Mouse (Mus musculus) embryonic facial prominence, embryonic 12.5 days (tissue): ENCODE measurements around the gene Tmem266. TPM values are rescaled to one million over a fixed set of nuclear protein-coding genes. Genes with fewer than 3 reads are reported as not detected.

ENCODE experiments used
- ATAC-seq: fragments of 200-750 bp; cut with Nextera tagmentation; 2 replicates; pipeline ENCODE4 v1.8.0; 2017; ENCODE audit not compliant: insufficient number of reproducible peaks, insufficient read depth, low FRiP score, low TSS enrichment
- H3K27ac ChIP-seq: fragments of 300-500 bp; sonication (generic); 2 replicates; pipeline ENCODE4 v1.5.1; 2016; ENCODE audit warnings: mild to moderate bottlenecking
- H3K27me3 ChIP-seq: fragments of 300-500 bp; sonication (generic); 2 replicates; pipeline ENCODE4 v1.6.1; 2016; ENCODE audit warnings: mild to moderate bottlenecking, moderate library complexity
- H3K36me3 ChIP-seq: fragments of 300-500 bp; sonication (generic); 2 replicates; pipeline ENCODE4 v1.6.1; 2016; ENCODE audit warnings: mild to moderate bottlenecking
- H3K4me1 ChIP-seq: fragments of 300-500 bp; sonication (generic); 2 replicates; pipeline ENCODE4 v1.6.1; 2016
- H3K4me2 ChIP-seq: fragments of 300-500 bp; sonication (generic); replicated peaks from 2 replicates; pipeline ENCODE4 v1.6.1; 2016; ENCODE audit warnings: mild to moderate bottlenecking, moderate library complexity
- H3K4me3 ChIP-seq: fragments of 300-500 bp; sonication (generic); 2 replicates; pipeline ENCODE4 v1.5.1; 2016; ENCODE audit warnings: mild to moderate bottlenecking
- H3K9ac ChIP-seq: fragments of 300-500 bp; sonication (generic); 2 replicates; pipeline ENCODE4 v1.6.1; 2016; ENCODE audit warnings: mild to moderate bottlenecking, moderate library complexity
- H3K9me3 ChIP-seq: fragments of 300-500 bp; sonication (generic); 2 replicates; pipeline ENCODE4 v1.6.1; 2016; ENCODE audit warnings: mild to moderate bottlenecking, moderate library complexity
- WGBS: fragments of 180-500 bp; shearing (Covaris S2); methylation state at CpG from one replicate; pipeline ENCODE4 v1.1.7; 2016; 5-methylcytosine and 5-hydroxymethylcytosine counted together
- polyA plus RNA-seq: library from polyadenylated mRNA; unstranded; fragments of >200 nt; fragmentation: Nextera tagmentation; extraction: Ambion mirVana; gene quantifications from 2 replicates; pipeline ENCODE4 v1.2.1, GENCODE M21; 2016

The Tmem266 gene
- polyA plus RNA-seq, 1 experiment from 2014 or later: 0.91 TPM

DNA sequence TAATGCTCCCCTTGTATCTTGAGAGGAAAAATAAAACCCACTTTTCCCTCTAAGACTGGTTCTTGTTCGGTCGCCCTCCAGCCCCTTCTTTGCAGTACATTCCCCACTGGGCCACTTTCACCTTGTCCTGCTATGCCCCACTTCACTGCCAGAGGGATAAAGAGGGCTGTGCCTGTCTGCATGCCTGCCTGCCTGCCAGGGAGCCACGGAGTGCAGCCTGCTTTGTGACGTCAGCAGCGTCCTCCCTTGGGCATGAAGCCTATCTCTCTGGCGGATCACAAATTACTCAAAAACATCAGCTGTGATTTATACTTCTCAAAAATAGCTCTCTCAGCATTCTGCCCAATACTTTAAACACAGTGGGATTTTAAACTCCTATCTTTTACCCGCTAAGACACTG is 6.2 kb downstream of the Tmem266 start:
- WGBS: 30% methylated on average over 7 of the region's 7 CpGs
- no peak overlapping the region; the same call in 1 of the 2 replicates for H3K4me2 ChIP-seq
- H3K4me3 ChIP-seq: no peak overlapping the region

DNA sequence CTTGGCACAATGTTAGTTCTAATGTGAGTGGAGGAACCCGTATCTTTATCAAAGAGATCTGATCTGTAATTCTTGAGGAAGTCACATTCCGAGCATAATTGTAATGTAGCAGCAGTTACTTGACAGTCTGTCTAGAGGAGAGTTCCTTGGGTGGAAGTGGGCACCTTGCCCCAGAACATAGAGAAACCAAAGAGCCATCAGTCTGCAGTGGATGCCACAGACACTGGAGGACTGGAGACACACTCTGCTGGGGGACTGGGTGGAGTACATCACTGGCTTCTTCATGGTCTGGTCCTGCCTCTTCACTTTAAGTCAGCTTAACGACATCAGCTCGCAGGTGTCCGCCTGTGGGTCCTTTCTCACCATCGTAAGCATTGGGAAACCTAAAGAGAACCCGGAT is 17.5 kb downstream of the Tmem266 start:
- no peaks in the 10 kb centered on the region for H3K27me3 ChIP-seq
- no peaks in the 10 kb centered on the region for H3K9me3 ChIP-seq
- H3K27ac ChIP-seq: no peak overlapping the region
- 78% methylated on average over 7 of the region's 7 CpGs for WGBS
- no peak overlapping the region for H3K4me2 ChIP-seq
- no peaks in the 10 kb centered on the region for H3K4me1 ChIP-seq
- no peaks in the 10 kb centered on the region for H3K36me3 ChIP-seq
- no peak for ATAC-seq
- H3K9ac ChIP-seq: no peak overlapping the region
- H3K4me3 ChIP-seq: no peak overlapping the region

More for the DNA sequence above, 6.2 kb downstream of the Tmem266 start:
- H3K36me3 ChIP-seq: no peaks in the 10 kb centered on the region
- ATAC-seq: no peak
- H3K9ac ChIP-seq: no peak overlapping the region
- peaks cover 21% of the 10 kb centered on the region for H3K27me3 ChIP-seq
- peaks cover 4% of the 10 kb centered on the region; the same call in 1 of the 2 replicates for H3K9me3 ChIP-seq
- peaks cover 17% of the 10 kb centered on the region for H3K4me1 ChIP-seq
- no peak overlapping the region for H3K27ac ChIP-seq

DNA sequence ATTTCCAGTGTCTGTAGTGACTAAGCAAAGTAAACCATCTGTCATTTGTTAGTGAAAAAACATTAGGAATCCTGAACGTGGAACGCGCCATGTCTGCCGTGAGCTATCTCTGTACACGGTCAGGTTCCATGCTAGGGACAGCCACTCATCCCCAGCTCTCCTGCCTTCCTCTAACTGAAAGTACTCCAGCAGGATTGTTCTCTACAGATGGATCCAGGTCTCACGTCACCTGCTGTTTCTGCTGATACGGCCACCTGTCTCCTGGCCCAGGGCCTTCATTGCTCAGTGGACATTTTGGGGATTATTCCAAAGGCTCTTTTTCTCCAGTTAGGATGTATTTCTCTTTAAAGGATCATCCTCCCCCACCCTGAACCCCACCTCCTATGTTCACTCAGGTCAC is 18.6 kb downstream of the Tmem266 start:
- Histone ChIP-seq H3K9me3 (no peaks in the 10 kb centered on the region), H3K27me3 (no peaks in the 10 kb centered on the region), H3K27ac (no peak overlapping the region), H3K4me1 (no peaks in the 10 kb centered on the region), H3K4me2 (no peak overlapping the region), H3K9ac (no peak overlapping the region), H3K4me3 (no peak overlapping the region), H3K36me3 (no peaks in the 10 kb centered on the region)
- ATAC-seq: no peak
- WGBS: 89% methylated on average over 7 of the region's 7 CpGs

DNA sequence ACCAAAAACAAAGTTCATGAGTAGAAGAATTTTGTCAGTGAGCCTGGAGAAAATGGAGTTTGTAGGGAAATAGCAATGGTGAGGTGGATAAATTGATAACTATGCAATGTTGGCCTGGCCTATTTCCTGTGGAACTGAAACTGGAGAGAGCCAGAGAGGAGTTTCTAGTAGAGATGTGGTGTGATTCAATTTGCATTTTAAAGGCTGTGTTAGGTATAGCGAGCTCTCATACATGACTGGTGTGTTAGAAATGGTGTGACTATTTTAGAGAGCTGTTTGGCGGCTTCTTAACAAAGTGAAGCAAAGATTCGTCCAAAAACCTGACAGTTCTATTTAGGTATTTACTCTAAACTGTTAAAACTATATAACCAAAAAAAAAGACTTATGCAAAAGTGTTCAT is 22.0 kb downstream of the Tmem266 start:
- WGBS: 84% methylated on average over 3 of the region's 3 CpGs
- H3K36me3 ChIP-seq: no peaks in the 10 kb centered on the region

DNA sequence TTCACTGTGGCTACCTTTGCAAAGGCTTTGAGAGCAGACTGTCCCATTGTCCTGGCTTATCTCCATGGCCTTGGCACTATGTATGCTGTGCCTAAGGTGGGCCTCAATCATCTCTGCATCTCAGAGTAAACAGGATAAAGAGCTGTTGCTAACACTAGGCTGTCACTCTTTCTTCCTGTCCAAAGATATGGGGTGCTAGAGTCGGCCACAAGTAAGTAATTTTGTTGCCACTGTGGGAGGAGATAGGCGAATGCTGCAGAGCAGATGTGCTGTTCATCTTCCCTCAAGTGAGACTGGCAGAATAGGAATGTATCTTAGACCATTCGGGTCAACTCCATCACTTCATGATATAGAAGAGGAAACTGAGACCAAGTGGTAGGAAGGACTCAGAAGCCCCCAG is 28.0 kb downstream of the Tmem266 start:
- Histone ChIP-seq H3K36me3 (no peaks in the 10 kb centered on the region), H3K4me1 (no peaks in the 10 kb centered on the region), H3K9me3 (no peaks in the 10 kb centered on the region), H3K4me3 (no peak overlapping the region), H3K9ac (no peak overlapping the region), H3K27ac (no peak overlapping the region), H3K4me2 (no peak overlapping the region), H3K27me3 (no peaks in the 10 kb centered on the region)
- no peak for ATAC-seq
- 77% methylated on average over 3 of the region's 3 CpGs for WGBS

More for the DNA sequence above, 22.0 kb downstream of the Tmem266 start:
- Histone ChIP-seq H3K4me3 (no peak overlapping the region), H3K27me3 (no peaks in the 10 kb centered on the region), H3K4me2 (no peak overlapping the region), H3K9me3 (no peaks in the 10 kb centered on the region), H3K9ac (no peak overlapping the region), H3K4me1 (no peaks in the 10 kb centered on the region), H3K27ac (no peak overlapping the region)
- ATAC-seq: no peak

DNA sequence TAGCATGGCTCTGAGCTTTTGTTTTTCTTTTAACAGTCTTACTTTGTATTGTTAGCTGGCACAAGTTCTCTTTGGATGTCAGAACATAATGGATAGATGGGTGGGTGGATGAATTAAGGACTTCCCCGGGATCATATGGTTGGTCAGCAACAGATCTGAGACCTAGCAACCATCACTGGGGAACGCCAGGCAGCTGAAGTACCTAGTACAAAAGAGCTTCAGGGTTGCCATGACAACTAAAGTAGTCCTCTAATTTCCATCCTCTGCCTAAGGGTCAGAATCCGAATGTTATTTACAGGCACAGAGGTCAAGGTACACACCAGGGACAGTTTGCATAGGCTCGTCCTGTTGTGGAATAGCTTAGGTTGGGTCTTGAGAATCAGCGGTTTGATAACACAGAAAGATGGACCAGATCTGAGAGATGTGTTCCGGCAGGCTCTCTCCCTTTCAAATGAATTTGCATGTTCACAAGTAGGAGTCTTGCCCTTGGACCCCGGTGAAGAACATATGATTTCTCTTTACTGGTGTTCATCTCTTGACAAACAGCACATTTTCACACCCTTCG is 28.6 kb downstream of the Tmem266 start:
- H3K36me3 ChIP-seq: no peaks in the 10 kb centered on the region
- H3K4me3 ChIP-seq: no peak overlapping the region
- H3K27ac ChIP-seq: no peak overlapping the region
- no peaks in the 10 kb centered on the region for H3K27me3 ChIP-seq
- H3K9ac ChIP-seq: no peak overlapping the region
- no peaks in the 10 kb centered on the region for H3K9me3 ChIP-seq
- H3K4me2 ChIP-seq: no peak overlapping the region
- no peak for ATAC-seq
- no peaks in the 10 kb centered on the region for H3K4me1 ChIP-seq
- WGBS: 59% methylated on average over 8 of the region's 8 CpGs

DNA sequence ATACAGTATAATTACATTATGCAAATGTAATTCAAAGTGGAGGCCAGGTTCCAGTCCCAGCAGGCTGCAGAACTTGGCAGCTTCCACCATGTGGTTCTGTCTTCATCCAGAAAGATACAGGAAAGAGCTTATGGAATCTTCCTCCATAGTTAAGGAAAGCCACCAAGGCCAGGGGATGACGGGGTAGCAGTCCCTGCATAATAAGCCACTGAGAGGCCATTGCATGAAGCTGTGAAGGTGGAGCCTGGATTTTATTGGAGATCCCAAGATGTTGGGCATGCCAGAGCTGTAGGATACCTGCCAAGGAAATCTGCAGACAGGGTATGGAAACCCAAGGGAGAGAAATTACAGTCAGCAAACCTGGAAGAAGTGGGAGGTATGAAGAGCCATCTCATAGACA is 30.5 kb downstream of the Tmem266 start:
- no peak overlapping the region for H3K4me2 ChIP-seq
- H3K36me3 ChIP-seq: no peaks in the 10 kb centered on the region
- no peak overlapping the region for H3K27ac ChIP-seq
- no peak overlapping the region for H3K9ac ChIP-seq
- no peaks in the 10 kb centered on the region for H3K27me3 ChIP-seq
- whole genome bisulfite sequencing: 85% methylated on average over 1 of the region's 1 CpGs
- no peaks in the 10 kb centered on the region for H3K9me3 ChIP-seq
- no peaks in the 10 kb centered on the region for H3K4me1 ChIP-seq
- no peak overlapping the region for H3K4me3 ChIP-seq
- no peak for ATAC-seq

DNA sequence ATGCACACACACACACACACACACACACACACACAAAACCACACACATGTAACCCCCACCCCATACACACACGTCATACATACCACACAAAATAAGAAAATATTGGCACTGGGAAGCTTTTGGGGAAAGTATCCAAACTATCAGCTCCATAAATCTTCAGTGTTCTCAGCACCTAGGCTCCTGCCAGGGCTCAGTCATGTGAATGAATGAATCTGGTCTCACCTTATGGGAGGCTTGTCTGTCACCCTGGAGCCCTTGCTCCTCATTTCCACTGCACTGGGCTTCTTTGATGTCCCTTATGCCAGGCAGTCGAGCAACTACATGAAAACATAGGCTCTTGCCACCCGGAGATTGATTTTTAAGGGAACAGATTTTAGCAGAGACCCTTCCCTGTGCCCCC is 33.7 kb downstream of the Tmem266 start:
- H3K9ac ChIP-seq: no peak overlapping the region
- H3K36me3 ChIP-seq: no peaks in the 10 kb centered on the region
- H3K27me3 ChIP-seq: no peaks in the 10 kb centered on the region
- H3K9me3 ChIP-seq: no peaks in the 10 kb centered on the region
- WGBS: 80% methylated on average over 3 of the region's 3 CpGs
- H3K27ac ChIP-seq: no peak overlapping the region
- no peak overlapping the region for H3K4me3 ChIP-seq
- no peaks in the 10 kb centered on the region for H3K4me1 ChIP-seq
- no peak overlapping the region for H3K4me2 ChIP-seq
- ATAC-seq: no peak

DNA sequence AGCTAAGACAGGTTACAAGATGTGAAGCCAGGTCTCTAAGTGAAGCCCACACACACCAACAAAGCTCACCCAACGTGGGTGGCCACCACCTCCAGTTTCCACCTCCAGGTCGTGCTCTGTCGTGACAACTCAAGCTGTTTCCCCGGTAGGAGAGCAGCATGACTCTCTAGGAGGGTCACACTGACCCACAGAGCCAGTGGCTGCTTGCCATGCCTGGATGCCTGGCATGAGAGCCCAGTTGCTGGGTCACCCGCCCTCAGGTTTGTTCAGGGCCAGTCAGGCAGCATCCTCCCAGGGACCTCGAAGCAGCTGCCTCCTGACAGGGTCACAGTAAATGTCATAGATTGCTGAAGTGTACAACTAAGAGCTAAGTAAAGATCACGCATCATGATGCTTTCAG is 34.1 kb downstream of the Tmem266 start:
- ATAC-seq: no peak

DNA sequence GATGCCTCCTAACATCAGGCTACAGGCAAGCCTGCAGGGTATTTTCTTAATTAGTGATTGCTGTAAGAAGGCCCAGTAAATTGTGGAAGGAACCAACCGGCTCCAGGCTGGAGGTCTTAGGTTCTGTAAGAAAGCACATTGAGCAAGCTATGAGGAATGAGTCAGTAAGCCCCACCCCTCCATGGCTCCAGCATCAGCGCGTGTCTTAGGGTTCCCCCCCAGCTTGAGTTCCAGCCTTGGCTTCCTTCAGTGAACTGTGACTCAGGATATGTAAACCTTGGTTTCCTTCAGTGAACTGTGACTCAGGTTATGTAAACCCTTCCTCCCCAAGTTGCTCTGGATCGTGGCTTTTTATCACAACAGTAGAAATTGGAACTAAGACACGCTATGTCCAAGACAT is 35.3 kb downstream of the Tmem266 start:
- Histone ChIP-seq H3K4me2 (no peak overlapping the region), H3K36me3 (no peaks in the 10 kb centered on the region), H3K27me3 (no peaks in the 10 kb centered on the region), H3K27ac (no peak overlapping the region), H3K4me3 (no peak overlapping the region), H3K4me1 (no peaks in the 10 kb centered on the region), H3K9ac (no peak overlapping the region), H3K9me3 (no peaks in the 10 kb centered on the region)
- ATAC-seq: no peak
- WGBS: 82% methylated on average over 5 of the region's 5 CpGs

More for the DNA sequence above, 34.1 kb downstream of the Tmem266 start:
- 61% methylated on average over 7 of the region's 7 CpGs for WGBS
- no peaks in the 10 kb centered on the region for H3K9me3 ChIP-seq
- H3K27ac ChIP-seq: no peak overlapping the region
- H3K9ac ChIP-seq: no peak overlapping the region
- no peak overlapping the region for H3K4me2 ChIP-seq
- no peak overlapping the region for H3K4me3 ChIP-seq
- H3K4me1 ChIP-seq: no peaks in the 10 kb centered on the region
- no peaks in the 10 kb centered on the region for H3K27me3 ChIP-seq
- H3K36me3 ChIP-seq: no peaks in the 10 kb centered on the region

DNA sequence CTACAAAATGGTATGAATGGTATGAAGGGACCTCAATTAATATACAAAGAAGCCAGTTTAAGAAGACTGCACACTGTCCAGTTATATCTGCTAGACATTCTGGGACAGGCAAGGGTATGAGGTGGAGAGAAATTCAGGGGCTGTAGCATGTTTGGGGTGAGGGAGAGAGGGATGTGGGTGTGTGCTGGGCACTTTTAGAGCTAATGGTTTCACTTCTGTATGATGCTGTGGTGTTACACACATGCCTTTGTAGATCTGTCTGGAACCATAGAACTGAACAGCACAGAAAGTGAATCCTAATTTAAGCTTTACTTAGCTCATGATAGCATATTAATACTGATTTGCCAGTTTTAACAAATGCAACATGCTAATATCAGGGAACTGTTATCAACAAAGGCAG is 37.0 kb downstream of the Tmem266 start:
- H3K9me3 ChIP-seq: no peaks in the 10 kb centered on the region
- no peak for ATAC-seq
- H3K36me3 ChIP-seq: no peaks in the 10 kb centered on the region
- H3K4me2 ChIP-seq: no peak overlapping the region
- H3K4me1 ChIP-seq: no peaks in the 10 kb centered on the region
- H3K9ac ChIP-seq: no peak overlapping the region
- H3K4me3 ChIP-seq: no peak overlapping the region
- no peaks in the 10 kb centered on the region for H3K27me3 ChIP-seq
- no peak overlapping the region for H3K27ac ChIP-seq

DNA sequence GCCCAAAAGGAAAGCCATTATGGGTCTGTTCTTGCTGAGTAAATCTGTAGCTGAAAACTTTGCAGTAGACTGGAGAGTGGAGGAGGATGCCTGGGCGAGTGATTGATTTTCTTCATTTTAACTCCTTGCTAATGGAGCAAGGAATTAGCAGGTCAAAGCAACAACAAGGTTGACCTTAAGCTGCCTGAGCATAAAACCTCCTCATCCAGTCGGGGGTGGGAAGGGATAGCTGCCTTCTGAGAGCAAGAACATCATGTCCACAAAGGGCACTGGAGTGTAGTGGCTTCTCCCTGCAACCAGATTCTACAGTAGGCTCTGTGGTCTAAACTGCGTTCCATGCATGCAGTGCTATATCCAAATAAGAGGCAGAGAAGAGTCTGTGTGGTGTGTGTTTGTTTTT is 41.3 kb downstream of the Tmem266 start:
- no peaks in the 10 kb centered on the region for H3K27me3 ChIP-seq
- H3K9ac ChIP-seq: no peak overlapping the region
- H3K4me1 ChIP-seq: no peaks in the 10 kb centered on the region
- no peak overlapping the region for H3K4me2 ChIP-seq
- no peak for ATAC-seq
- no peak overlapping the region for H3K4me3 ChIP-seq
- no peaks in the 10 kb centered on the region for H3K9me3 ChIP-seq
- H3K27ac ChIP-seq: no peak overlapping the region
- H3K36me3 ChIP-seq: no peaks in the 10 kb centered on the region
- WGBS: 51% methylated on average over 3 of the region's 3 CpGs

DNA sequence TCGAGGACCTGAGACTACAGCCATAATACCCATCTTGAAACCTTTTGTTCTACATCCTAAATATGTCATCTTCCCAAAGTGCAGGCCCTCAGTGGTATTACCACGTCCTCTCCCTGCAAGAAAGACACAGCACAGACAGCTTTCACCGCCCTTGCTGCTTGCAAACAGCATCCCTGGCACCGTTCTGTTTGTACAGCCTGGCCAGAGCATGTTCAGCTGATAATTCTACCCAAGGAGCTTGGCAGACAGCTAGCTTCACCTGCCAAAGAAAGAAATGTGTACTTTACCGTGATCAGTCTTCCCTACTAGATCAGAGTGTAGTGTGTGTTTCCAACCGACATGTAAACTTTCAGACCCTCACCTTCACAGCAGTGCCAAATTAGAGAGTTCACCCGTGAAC is 45.2 kb downstream of the Tmem266 start:
- H3K4me2 ChIP-seq: no peak overlapping the region
- H3K4me3 ChIP-seq: no peak overlapping the region
- H3K36me3 ChIP-seq: no peaks in the 10 kb centered on the region
- no peak overlapping the region for H3K9ac ChIP-seq
- H3K9me3 ChIP-seq: no peaks in the 10 kb centered on the region
- no peak overlapping the region for H3K27ac ChIP-seq
- 80% methylated on average over 7 of the region's 7 CpGs for WGBS
- no peak for ATAC-seq
- no peaks in the 10 kb centered on the region for H3K27me3 ChIP-seq
- no peaks in the 10 kb centered on the region for H3K4me1 ChIP-seq
